In genomic region chr13:92355272-92355643, GRCm38 (mm10) we compare ENCODE assay signal across 9 mouse cellular contexts. TPM values are rescaled to one million over a fixed set of nuclear protein-coding genes. Genes with fewer than 3 reads are reported as not detected.
DNase-seq lines count a peak whose midpoint lies in the region; ATAC-seq and TF ChIP-seq lines count a peak whose summit lies in the region.
"Had no signal": no experiment of that assay in that cellular context is flagged by ENCODE, and none has a peak within 500 bp of the region (broad histone marks: within the 10 kb centered on the region; RNA-seq: fewer than 3 reads in every experiment).

No protein-coding gene starts in this region.

- no peak for TF ChIP-seq CTCF in lung, embryonic 14.5 days (IDR thresholded peaks at IDR 0.05; ENCODE audit: low read depth)
- TF ChIP-seq CTCF in kidney, postnatal 0 days (IDR thresholded peaks at IDR 0.05; ENCODE audit: low read depth), result no peak

- peak overlapping the region; percentile 74 for H3K4me3 ChIP-seq in lung, embryonic 14.5 days (ENCODE audit: low read depth, low read length)
- H3K4me3 ChIP-seq in forebrain, embryonic 12.5 days (replicated peaks), result peak overlapping the region; percentile 69
- H3K4me3 ChIP-seq in kidney, postnatal 0 days (replicated peaks; ENCODE audit: low read depth, low read length), result peak overlapping the region; percentile 77
- peak overlapping the region; percentile 54 for H3K4me3 ChIP-seq in midbrain, embryonic 15.5 days

- ATAC-seq in lung, embryonic 14.5 days (ENCODE audit: insufficient read depth), result peak; percentile 62
- peak; percentile 65; the same call in 1 of the 2 replicates for ATAC-seq in forebrain, embryonic 12.5 days (ENCODE audit: low FRiP score)
- peak; percentile 43 for ATAC-seq in kidney, postnatal 0 days (replicated peaks; ENCODE audit: low FRiP score, low read depth)
- peak; percentile 57; the same call in 1 of the 2 replicates for ATAC-seq in midbrain, embryonic 15.5 days (replicated peaks)

- no peak for DNase-seq in lung, embryonic 14.5 days
- DNase-seq in lung, postnatal 36 days, result no peak
- peak; percentile 32 for DNase-seq in kidney, postnatal 0 days (ENCODE audit: low spot score)
- DNase-seq in layer of hippocampus, postnatal 10 days (ENCODE audit: low spot score in 2 of 2), result no peak
- no peak for DNase-seq in adrenal gland, adult 18-20 months (ENCODE audit: low spot score in 2 of 2)
- no peak for DNase-seq in cerebellum, adult 18-20 months

- peak overlapping the region; percentile 74 for H3K9ac ChIP-seq in lung, embryonic 14.5 days
- peak overlapping the region; percentile 73 for H3K9ac ChIP-seq in forebrain, embryonic 12.5 days
- peak overlapping the region; percentile 82 for H3K9ac ChIP-seq in kidney, postnatal 0 days (ENCODE audit: low read depth, low read length)
- peak overlapping the region; percentile 54 for H3K9ac ChIP-seq in midbrain, embryonic 15.5 days

- no peaks in the 10 kb centered on the region for H3K9me3 ChIP-seq in lung, embryonic 14.5 days (ENCODE audit: low read depth, low read length)
- H3K9me3 ChIP-seq in forebrain, embryonic 12.5 days, result no peaks in the 10 kb centered on the region
- no peaks in the 10 kb centered on the region for H3K9me3 ChIP-seq in kidney, postnatal 0 days (replicated peaks; ENCODE audit: low read length)
- no peaks in the 10 kb centered on the region for H3K9me3 ChIP-seq in midbrain, embryonic 15.5 days

- H3K4me1 ChIP-seq in lung, embryonic 14.5 days (ENCODE audit: insufficient read depth), result no peaks in the 10 kb centered on the region
- H3K4me1 ChIP-seq in forebrain, embryonic 12.5 days, result peaks cover 17% of the 10 kb centered on the region
- H3K4me1 ChIP-seq in kidney, postnatal 0 days (replicated peaks; ENCODE audit: insufficient read depth, low read length), result peaks cover 12% of the 10 kb centered on the region; the same call in 1 of the 2 replicates
- H3K4me1 ChIP-seq in midbrain, embryonic 15.5 days, result peaks cover 17% of the 10 kb centered on the region

- no peaks in the 10 kb centered on the region for H3K27me3 ChIP-seq in lung, embryonic 14.5 days (ENCODE audit: insufficient read depth, low read length)
- no peaks in the 10 kb centered on the region for H3K27me3 ChIP-seq in forebrain, embryonic 12.5 days
- no peaks in the 10 kb centered on the region for H3K27me3 ChIP-seq in kidney, postnatal 0 days (ENCODE audit: insufficient read depth, low read length)
- H3K27me3 ChIP-seq in midbrain, embryonic 15.5 days (replicated peaks), result no peaks in the 10 kb centered on the region

- H3K27ac ChIP-seq in lung, embryonic 14.5 days (ENCODE audit: low read depth), result peak overlapping the region; percentile 87; the same call in 1 of the 2 replicates
- H3K27ac ChIP-seq in forebrain, embryonic 12.5 days, result 0 out of 2 replicates have a peak overlapping the region, but pooled peaks have one; percentile 50
- peak overlapping the region; percentile 94 for H3K27ac ChIP-seq in kidney, postnatal 0 days
- H3K27ac ChIP-seq in midbrain, embryonic 15.5 days, result peak overlapping the region; percentile 87; the same call in 1 of the 2 replicates

- under 1% methylated on average over 24 of the region's 24 CpGs for WGBS in lung, embryonic 14.5 days
- WGBS in forebrain, embryonic 12.5 days, result 0% methylated on average over 24 of the region's 24 CpGs
- WGBS in kidney, postnatal 0 days, result under 1% methylated on average over 24 of the region's 24 CpGs
- WGBS in midbrain, embryonic 15.5 days, result under 1% methylated on average over 24 of the region's 24 CpGs

- peaks cover 26% of the 10 kb centered on the region for H3K36me3 ChIP-seq in lung, embryonic 14.5 days (ENCODE audit: insufficient read depth)
- peaks cover 35% of the 10 kb centered on the region for H3K36me3 ChIP-seq in forebrain, embryonic 12.5 days (replicated peaks)
- no peaks in the 10 kb centered on the region for H3K36me3 ChIP-seq in kidney, postnatal 0 days (ENCODE audit: insufficient read depth, low read length)
- H3K36me3 ChIP-seq in midbrain, embryonic 15.5 days (replicated peaks), result no peaks in the 10 kb centered on the region

- H3K4me2 ChIP-seq in lung, embryonic 14.5 days, result peak overlapping the region; percentile 95
- peak overlapping the region; percentile 91 for H3K4me2 ChIP-seq in forebrain, embryonic 12.5 days
- peak overlapping the region; percentile 97 for H3K4me2 ChIP-seq in kidney, postnatal 0 days (ENCODE audit: low read length)
- peak overlapping the region; percentile 95 for H3K4me2 ChIP-seq in midbrain, embryonic 15.5 days

RNA-seq across cellular contexts. Expression of gene Msh3, which starts 0.5 kb away (rescaled TPM):
- polyA plus RNA-seq in lung, embryonic 14.5 days (2014; fragmentation: Nextera tagmentation; extraction: Ambion mirVana), result 27.6 and 29.1 TPM in 2 replicates
- polyA plus RNA-seq in forebrain, embryonic 12.5 days (2016; fragmentation: Nextera tagmentation; extraction: Ambion mirVana), result 36.0 and 38.1 TPM in 2 replicates
- 22.3 and 23.5 TPM in 2 replicates for polyA plus RNA-seq in kidney, postnatal 0 days (2015; fragmentation: Nextera tagmentation; extraction: Ambion mirVana)
- 22.9 and 24.5 TPM in 2 replicates for polyA plus RNA-seq in midbrain, embryonic 15.5 days (2015; fragmentation: Nextera tagmentation; extraction: Ambion mirVana)
- total RNA-seq in layer of hippocampus, postnatal 10 days (2021), result 10 to 100 TPM; 29.4 to 30.9 TPM
- total RNA-seq in adrenal gland, adult 18-20 months (2021), result 10 to 100 TPM; 10.1 to 16.3 TPM

RNA-seq across cellular contexts. Expression of gene Dhfr, which starts 0.7 kb away (rescaled TPM):
- polyA plus RNA-seq in lung, embryonic 14.5 days (2014; fragmentation: Nextera tagmentation; extraction: Ambion mirVana), result 19.2 and 21.6 TPM in 2 replicates
- polyA plus RNA-seq in forebrain, embryonic 12.5 days (2016; fragmentation: Nextera tagmentation; extraction: Ambion mirVana), result 21.4 and 21.7 TPM in 2 replicates
- polyA plus RNA-seq in kidney, postnatal 0 days (2015; fragmentation: Nextera tagmentation; extraction: Ambion mirVana), result 16.5 and 17.9 TPM in 2 replicates
- polyA plus RNA-seq in midbrain, embryonic 15.5 days (2015; fragmentation: Nextera tagmentation; extraction: Ambion mirVana), result 3.8 and 4.6 TPM in 2 replicates
- 1 to 10 TPM; 2.0 to 2.1 TPM for total RNA-seq in layer of hippocampus, postnatal 10 days (2021)
- 1 to 10 TPM; 2.0 to 2.7 TPM for total RNA-seq in adrenal gland, adult 18-20 months (2021)

RNA-seq across cellular contexts. Expression of gene Gm20379, which starts 49.5 kb away (rescaled TPM):
- polyA plus RNA-seq in lung, embryonic 14.5 days (2014; fragmentation: Nextera tagmentation; extraction: Ambion mirVana), result 0.95 and 1.4 TPM in 2 replicates
- 0.87 and 1.6 TPM in 2 replicates for polyA plus RNA-seq in forebrain, embryonic 12.5 days (2016; fragmentation: Nextera tagmentation; extraction: Ambion mirVana)
- 0.41 and 0.66 TPM in 2 replicates for polyA plus RNA-seq in kidney, postnatal 0 days (2015; fragmentation: Nextera tagmentation; extraction: Ambion mirVana)
- 0.97 and 1.00 TPM in 2 replicates for polyA plus RNA-seq in midbrain, embryonic 15.5 days (2015; fragmentation: Nextera tagmentation; extraction: Ambion mirVana)
- not detected for total RNA-seq in layer of hippocampus, postnatal 10 days (2021)
- total RNA-seq in adrenal gland, adult 18-20 months (2021), result not detected
- total RNA-seq: adrenal gland, postnatal 36 days had no signal
